Mouse (Mus musculus) myocyte (in vitro differentiated cells): ENCODE results near the gene Rnf126. TPM values are rescaled to one million over a fixed set of nuclear protein-coding genes. Genes with fewer than 3 reads are reported as not detected.

Experiments
- H3K27me3 ChIP-seq: one replicate; pipeline ENCODE4 v1.6.1; 2011; ENCODE audit not compliant: control insufficient read depth, insufficient read depth, insufficient read length
- H3K36me3 ChIP-seq: one replicate; pipeline ENCODE4 v1.6.1; 2011; ENCODE audit not compliant: control insufficient read depth, insufficient read depth
- H3K4me2 ChIP-seq: one replicate; pipeline ENCODE4 v1.6.1; 2011; ENCODE audit warnings: low read depth, control low read depth
- H3K4me3 ChIP-seq: one replicate; pipeline ENCODE4 v1.5.1; 2011; ENCODE audit warnings: mild to moderate bottlenecking, control low read depth, moderate library complexity
- H3K79me2 ChIP-seq: one replicate; pipeline ENCODE4 v1.6.1; 2011; ENCODE audit not compliant: control insufficient read depth, insufficient read depth
- H3ac ChIP-seq: one replicate; pipeline ENCODE4 v1.6.1; 2011; ENCODE audit not compliant: control insufficient read depth, insufficient read length
- CEBPB ChIP-seq: IDR thresholded peaks from 2 replicates; pipeline ENCODE4 v1.6.1; 2011; ENCODE audit warnings: mild to moderate bottlenecking, moderate library complexity; ENCODE audit not compliant: poor library complexity, insufficient read depth, severe bottlenecking
- E2F4 ChIP-seq: IDR thresholded peaks from one replicate; pipeline ENCODE4 v1.6.1; 2011; ENCODE audit warnings: mild to moderate bottlenecking, control low read depth, moderate library complexity; ENCODE audit not compliant: insufficient read depth
- MYOD1 ChIP-seq, 3 experiments: IDR thresholded peaks; one replicate each; pipeline ENCODE4 v1.6.1; 2011; ENCODE audit warnings: control low read depth in 2 of 3, low read depth in 2 of 3, mild to moderate bottlenecking in 2 of 3, moderate library complexity in 1 of 3; ENCODE audit not compliant: insufficient read length in 2 of 3, control insufficient read depth in 1 of 3
- MYOG ChIP-seq, 3 experiments: IDR thresholded peaks; one replicate each; pipeline ENCODE4 v1.6.1; 2011; ENCODE audit warnings: control low read depth in 2 of 3, low read depth in 2 of 3, mild to moderate bottlenecking in 2 of 3; ENCODE audit not compliant: insufficient read length in 2 of 3, control insufficient read depth in 1 of 3, insufficient read depth in 1 of 3
- POLR2A ChIP-seq: IDR thresholded peaks from one replicate; pipeline ENCODE4 v1.6.1; 2011; ENCODE audit warnings: low read depth, mild to moderate bottlenecking, control low read depth, moderate library complexity; ENCODE audit not compliant: insufficient read length
- POLR2AphosphoS2 ChIP-seq: IDR thresholded peaks from one replicate; pipeline ENCODE4 v1.6.1; 2011; ENCODE audit warnings: low read depth, control low read depth; ENCODE audit not compliant: insufficient read length
- REST ChIP-seq: IDR thresholded peaks from one replicate; pipeline ENCODE4 v1.6.1; 2011; ENCODE audit warnings: mild to moderate bottlenecking, control low read depth, moderate library complexity; ENCODE audit not compliant: insufficient read depth, insufficient read length
- SRF ChIP-seq: IDR thresholded peaks from one replicate; pipeline ENCODE4 v1.6.1; 2011; ENCODE audit warnings: low read depth; ENCODE audit not compliant: control insufficient read depth, insufficient read length
- TCF12 ChIP-seq: IDR thresholded peaks from one replicate; pipeline ENCODE4 v1.6.1; 2011; ENCODE audit warnings: mild to moderate bottlenecking, control low read depth; ENCODE audit not compliant: poor library complexity, insufficient read depth, severe bottlenecking
- TCF3 ChIP-seq: IDR thresholded peaks from one replicate; pipeline ENCODE4 v1.6.1; 2011; ENCODE audit warnings: low read depth, control low read depth; ENCODE audit not compliant: insufficient read length
- polyA plus RNA-seq: library from polyadenylated mRNA; unstranded; fragments of >200 nt; fragmentation: generic; extraction: Trizol; gene quantifications from one replicate; pipeline ENCODE4 v1.2.1, GENCODE M21; 2012; ENCODE audit warnings: missing spikeins

Rnf126 gene
- polyA plus RNA-seq, 1 experiment = 91.3 TPM

- H3K4me3 ChIP-seq = no peak overlapping the region
- no peak overlapping the region for H3ac ChIP-seq
- no peaks in the 10 kb centered on the region for H3K27me3 ChIP-seq
- H3K36me3 ChIP-seq = no peaks in the 10 kb centered on the region
- no peak overlapping the region for H3K4me2 ChIP-seq
- TF ChIP-seq E2F4 = no peak
- no peak for TF ChIP-seq REST
- no peak for TF ChIP-seq POLR2AphosphoS2
- TF ChIP-seq POLR2A = no peak
- TF ChIP-seq CEBPB = no peak
- no peaks in the 10 kb centered on the region for H3K79me2 ChIP-seq
These were observed 16.3 kb upstream of the Rnf126 start for GRCm38 (mm10) chr10:79783050-79783449.

- Histone ChIP-seq H3K36me3 (no peaks in the 10 kb centered on the region), H3K4me2 (no peak overlapping the region), H3K4me3 (no peak overlapping the region), H3ac (no peak overlapping the region), H3K27me3 (no peaks in the 10 kb centered on the region), H3K79me2 (no peaks in the 10 kb centered on the region)
- TF ChIP-seq CEBPB (no peak), MYOG (IDR thresholded peaks at IDR 0.05; ENCODE audit: control insufficient read depth in 1 of 3, insufficient read depth in 1 of 3, insufficient read length in 2 of 3, low read depth in 2 of 3) (peak in 1 of 3 experiments; percentile 51), TCF3 (no peak), E2F4 (no peak), MYOD1 (IDR thresholded peaks at IDR 0.05; ENCODE audit: control insufficient read depth in 1 of 3, insufficient read length in 2 of 3, low read depth in 2 of 3) (peak in 1 of 3 experiments; percentile 43), REST (no peak)
These were observed 15.2 kb upstream of the Rnf126 start for GRCm38 (mm10) chr10:79781956-79782355.

- no peaks in the 10 kb centered on the region for H3K27me3 ChIP-seq
- no peak overlapping the region for H3ac ChIP-seq
- no peaks in the 10 kb centered on the region for H3K79me2 ChIP-seq
- H3K36me3 ChIP-seq = no peaks in the 10 kb centered on the region
- TF ChIP-seq MYOG (IDR thresholded peaks at IDR 0.05; ENCODE audit: control insufficient read depth in 1 of 3, insufficient read depth in 1 of 3, insufficient read length in 2 of 3, low read depth in 2 of 3) = no peak
- TF ChIP-seq MYOD1 (IDR thresholded peaks at IDR 0.05; ENCODE audit: control insufficient read depth in 1 of 3, insufficient read length in 2 of 3, low read depth in 2 of 3) = no peak
- no peak for TF ChIP-seq POLR2AphosphoS2
- no peak for TF ChIP-seq SRF
- TF ChIP-seq TCF12 = no peak
- peak overlapping the region; percentile 83 for H3K4me2 ChIP-seq
- H3K4me3 ChIP-seq = peak overlapping the region; percentile 12
These were observed 14.4 kb upstream of the Rnf126 start for GRCm38 (mm10) chr10:79781139-79781538.

- no peaks in the 10 kb centered on the region for H3K79me2 ChIP-seq
- H3ac ChIP-seq = no peak overlapping the region
- TF ChIP-seq MYOG (IDR thresholded peaks at IDR 0.05; ENCODE audit: control insufficient read depth in 1 of 3, insufficient read depth in 1 of 3, insufficient read length in 2 of 3, low read depth in 2 of 3) = no peak
- H3K4me3 ChIP-seq = peak overlapping the region; percentile 12
- peak overlapping the region; percentile 83 for H3K4me2 ChIP-seq
- H3K27me3 ChIP-seq = no peaks in the 10 kb centered on the region
- H3K36me3 ChIP-seq = no peaks in the 10 kb centered on the region
These were observed 13.9 kb upstream of the Rnf126 start for GRCm38 (mm10) chr10:79780664-79781015.

GRCm38 (mm10) chr10:79779784-79780663, 13.3 kb upstream of the Rnf126 start:
- TF ChIP-seq TCF12 = no peak
- peak; percentile 45 for TF ChIP-seq SRF
- no peak for TF ChIP-seq E2F4
- TF ChIP-seq POLR2AphosphoS2 = no peak
- Histone ChIP-seq H3K36me3 (no peaks in the 10 kb centered on the region), H3K79me2 (no peaks in the 10 kb centered on the region), H3K27me3 (no peaks in the 10 kb centered on the region), H3ac (no peak overlapping the region), H3K4me3 (peak overlapping the region; percentile 12), H3K4me2 (peak overlapping the region; percentile 83)

GRCm38 (mm10) chr10:79779193-79779592, 12.4 kb upstream of the Rnf126 start:
- H3ac ChIP-seq = no peak overlapping the region
- H3K27me3 ChIP-seq = no peaks in the 10 kb centered on the region
- no peaks in the 10 kb centered on the region for H3K79me2 ChIP-seq
- H3K4me2 ChIP-seq = peak overlapping the region; percentile 73
- H3K4me3 ChIP-seq = no peak overlapping the region
- no peaks in the 10 kb centered on the region for H3K36me3 ChIP-seq
- TF ChIP-seq REST = no peak
